Mouse (Mus musculus) hematopoietic stem cell, adult 5-6 weeks (primary cell): ENCODE measurements around the gene Bphl. TPM values are rescaled to one million over a fixed set of nuclear protein-coding genes. Genes with fewer than 3 reads are reported as not detected.

Experiments used
- ATAC-seq, 2 experiments: fragments of 125-278 bp in 1 of 2; replicated peaks in 1 of 2; 2 replicates each; pipeline ENCODE4 v1.8.0; 2016 to 2017; ENCODE audit warnings: inconsistent platforms in 2 of 2, mild to moderate bottlenecking in 2 of 2, moderate number of reproducible peaks in 2 of 2, low read depth in 1 of 2, moderate TSS enrichment in 1 of 2; ENCODE audit not compliant: low FRiP score in 2 of 2, poor library complexity in 2 of 2, severe bottlenecking in 2 of 2, insufficient read depth in 1 of 2, low TSS enrichment in 1 of 2
- total RNA-seq: library from RNA; stranded (forward); fragments of 172-1452, 232-1000 nt; gene quantifications from 2 replicates; pipeline ENCODE4 v1.2.3, GENCODE M21; 2017

Bphl gene
- total RNA-seq, 1 experiment from 2014 or later = 21.3 TPM

DNA sequence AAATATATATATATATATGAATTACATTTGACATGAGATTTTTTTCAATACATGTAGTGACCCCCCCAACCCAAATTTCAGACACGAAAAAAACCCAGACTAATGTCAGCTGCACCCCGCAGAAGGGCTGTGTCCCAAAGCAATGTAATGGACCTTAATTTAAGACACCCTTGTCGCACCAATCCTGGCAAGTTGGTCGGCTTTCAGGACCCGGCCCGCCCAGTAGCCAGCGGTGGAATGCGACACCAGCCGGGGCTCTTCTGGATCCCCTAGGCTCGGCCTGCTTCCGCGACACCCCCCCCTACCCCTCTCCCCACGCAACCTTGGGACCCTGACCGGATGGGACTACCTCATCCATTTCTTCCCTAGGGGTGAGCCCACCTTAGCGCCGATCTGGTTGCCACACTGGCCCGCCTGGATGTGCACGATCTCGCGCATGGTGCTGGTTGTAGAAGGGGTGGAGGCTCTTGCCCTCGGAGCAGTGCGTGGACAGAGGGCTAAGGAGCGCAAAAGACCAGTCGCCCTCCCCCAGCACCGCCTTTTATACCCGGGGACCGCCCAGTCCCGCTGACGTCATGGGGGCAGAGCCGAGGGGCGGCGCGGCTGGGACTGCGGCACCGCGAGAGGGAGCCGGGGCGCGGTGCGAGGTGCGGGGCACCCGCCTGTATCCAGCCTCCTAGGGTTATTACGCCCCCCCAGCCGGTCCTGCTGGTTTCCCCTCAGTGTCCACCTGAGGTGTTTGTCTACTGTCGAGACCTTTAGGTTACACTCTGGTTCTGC lies 40.3 kb downstream of the Bphl start, which contains the start of gene Tubb2a:
Gene Tubb2a (minus strand): TSS at position 516 of the 780 bp plus-strand sequence.
- ATAC-seq = peak; percentile 80 to 84

DNA sequence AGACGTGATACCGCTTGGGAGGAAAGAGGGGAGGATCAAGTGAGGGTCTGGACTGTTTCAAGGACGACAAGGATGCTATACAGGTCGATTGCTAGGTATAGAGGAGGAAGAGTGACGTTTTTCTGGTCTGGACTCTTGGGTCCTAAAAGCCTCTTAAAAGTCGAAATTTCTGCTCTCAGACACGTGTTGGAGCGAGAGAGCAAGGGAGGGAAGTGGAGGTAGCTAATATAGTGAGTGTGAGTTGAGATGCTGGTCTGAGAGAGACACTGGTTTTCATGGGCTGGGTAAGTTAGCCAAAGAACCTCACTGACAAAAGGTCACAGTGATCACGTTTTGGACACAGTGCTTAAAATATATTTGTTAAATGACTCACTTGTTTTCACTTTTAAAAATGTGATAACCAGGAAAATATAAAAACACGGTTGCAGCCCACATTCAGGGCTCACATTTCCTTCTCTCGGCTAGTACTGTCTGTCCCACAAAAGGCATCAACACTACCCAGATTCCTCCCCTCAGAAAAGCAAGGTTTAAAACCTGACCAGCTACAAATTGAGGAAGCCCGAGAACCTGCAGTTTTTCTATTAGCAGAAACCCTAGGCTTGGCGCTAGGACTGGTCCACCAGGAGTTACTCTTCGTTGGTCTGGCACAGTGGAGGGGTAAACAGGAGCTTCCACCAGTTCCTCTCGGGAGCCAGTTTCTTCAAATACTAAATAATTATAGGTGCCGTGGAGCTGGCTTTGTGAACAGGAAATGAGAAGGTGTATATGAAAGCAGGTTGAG lies 41.3 kb downstream of the Bphl start:
- no peak for ATAC-seq

DNA sequence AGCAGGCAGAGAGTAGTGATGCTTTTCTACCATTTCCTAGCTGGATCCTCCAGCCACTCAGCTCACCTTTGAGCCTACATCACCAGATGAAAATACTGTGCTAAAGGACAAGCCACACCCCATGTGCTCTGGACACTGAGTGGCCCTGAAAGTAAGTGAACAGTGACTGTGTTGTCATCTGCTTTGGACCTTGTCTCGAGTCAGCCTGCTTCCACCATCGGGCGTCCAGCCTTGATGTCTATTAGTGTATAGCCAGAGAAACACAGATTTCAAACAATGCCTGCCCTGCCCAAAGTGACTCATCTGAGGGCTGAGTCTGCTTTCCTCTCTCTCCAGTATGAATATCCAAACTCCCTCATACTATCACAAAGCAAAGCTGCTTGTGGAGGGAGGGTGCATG lies 42.4 kb downstream of the Bphl start:
- ATAC-seq = no peak

DNA sequence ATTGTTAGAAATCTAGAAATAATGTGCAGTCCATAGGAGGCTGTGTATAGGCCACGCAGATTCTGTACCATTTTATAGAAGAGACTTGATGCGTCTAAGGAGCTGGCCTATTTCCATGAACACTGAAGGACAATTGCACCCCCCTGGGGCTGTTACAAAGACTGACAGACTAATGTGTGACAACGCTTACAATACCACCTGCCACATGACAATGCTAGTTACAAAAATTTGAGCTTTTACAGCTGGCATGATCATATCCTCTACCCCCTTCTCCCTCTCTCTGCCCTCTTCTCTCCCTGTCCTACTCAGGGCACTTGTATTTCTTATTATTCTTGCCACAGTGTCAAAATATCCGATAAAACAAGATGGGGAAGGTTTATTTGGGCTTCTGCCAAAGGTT lies 44.5 kb downstream of the Bphl start:
- ATAC-seq = no peak

DNA sequence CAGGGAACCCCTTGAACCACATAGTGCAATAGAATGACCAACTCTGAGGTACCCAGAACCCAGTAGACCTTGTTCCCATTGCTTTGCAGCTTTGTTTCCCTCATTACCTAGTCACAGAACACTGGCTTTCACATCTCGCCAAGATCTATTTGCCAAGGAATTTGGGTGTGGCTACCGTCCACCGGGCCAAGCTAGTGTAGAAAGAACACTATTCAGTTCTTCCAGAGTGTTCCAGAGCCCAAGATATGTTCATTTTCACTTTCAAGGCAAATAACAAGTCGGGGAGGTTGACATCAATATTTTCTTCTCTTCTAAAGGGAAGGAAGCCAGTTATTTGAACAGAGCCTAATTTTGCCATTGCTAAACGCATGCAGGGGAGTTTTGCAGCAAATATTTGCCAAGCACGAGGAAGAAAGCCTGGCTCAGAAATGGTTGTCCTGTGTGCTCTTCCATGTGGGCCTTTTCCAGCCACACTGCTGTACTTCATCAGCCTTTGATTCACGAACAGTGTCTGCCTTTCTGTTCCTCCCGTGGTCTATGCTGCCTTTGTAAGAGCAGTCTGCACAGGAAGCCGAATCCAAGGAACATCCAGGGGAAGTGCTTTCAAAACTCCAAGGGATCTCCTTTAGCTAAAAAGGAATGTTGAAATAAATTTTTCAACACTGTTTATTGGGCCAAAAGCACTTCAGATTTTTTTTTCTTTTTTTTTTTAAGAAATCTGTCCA lies 46.8 kb downstream of the Bphl start:
- ATAC-seq = no peak

DNA sequence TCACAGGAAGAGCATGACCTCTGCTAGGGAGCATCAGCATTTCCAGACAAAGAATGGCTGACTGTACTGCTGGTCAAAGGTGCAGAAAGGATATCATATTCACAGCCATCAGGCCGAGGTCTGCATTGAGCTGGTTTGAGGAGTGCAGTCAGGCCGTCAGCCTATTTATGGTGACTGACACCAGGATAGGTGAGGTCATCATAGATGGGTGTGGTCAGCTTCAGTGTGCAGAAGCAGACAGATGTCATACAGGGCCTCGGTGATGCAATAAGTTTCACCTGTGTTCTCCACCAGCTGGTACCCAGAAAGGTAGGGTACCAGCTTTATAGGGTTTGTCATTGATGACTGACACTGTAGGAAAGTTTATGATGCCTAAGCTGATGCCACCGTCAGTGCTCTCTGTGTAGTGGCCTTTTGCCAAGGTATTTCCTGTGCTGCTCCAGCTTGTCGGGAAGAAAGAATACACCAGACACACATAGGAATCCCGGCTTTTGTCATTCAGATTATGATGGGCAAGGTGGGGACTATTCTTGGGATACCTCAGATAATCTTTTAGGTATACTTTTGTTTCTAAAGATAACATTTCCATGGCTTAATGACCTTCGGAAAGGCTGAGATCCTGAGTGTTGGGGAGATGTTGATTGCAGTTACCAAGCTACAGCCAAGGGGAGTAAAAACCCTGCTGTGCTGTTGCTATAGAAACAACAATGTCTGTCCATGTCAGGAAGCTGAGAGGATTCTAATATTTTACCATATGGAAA lies 49.8 kb downstream of the Bphl start:
- no peak for ATAC-seq

DNA sequence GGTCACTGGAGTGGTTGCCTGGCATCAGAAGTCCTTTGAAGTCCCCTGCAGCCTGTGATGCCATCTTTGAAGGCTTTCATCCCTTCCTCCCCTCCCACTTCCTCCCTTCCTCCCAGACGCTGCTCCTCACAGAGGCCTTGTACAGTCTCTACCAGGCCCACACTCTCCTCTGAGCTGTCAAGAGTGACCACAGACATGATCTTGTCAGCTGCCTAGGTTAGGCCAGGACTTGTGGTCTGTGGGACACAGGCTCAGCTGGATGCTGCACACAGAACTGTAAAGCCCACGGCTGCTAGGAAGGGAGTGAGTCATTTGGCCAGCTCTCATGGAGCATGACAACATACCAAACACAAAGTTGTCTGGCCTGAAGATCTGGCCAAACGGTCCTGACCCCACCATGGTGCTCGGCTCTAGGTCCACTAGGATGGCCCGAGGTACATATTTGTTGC lies 50.8 kb downstream of the Bphl start:
- ATAC-seq = peak in 1 of 2 experiments; percentile 33; a peak in 2 of 4 replicates

DNA sequence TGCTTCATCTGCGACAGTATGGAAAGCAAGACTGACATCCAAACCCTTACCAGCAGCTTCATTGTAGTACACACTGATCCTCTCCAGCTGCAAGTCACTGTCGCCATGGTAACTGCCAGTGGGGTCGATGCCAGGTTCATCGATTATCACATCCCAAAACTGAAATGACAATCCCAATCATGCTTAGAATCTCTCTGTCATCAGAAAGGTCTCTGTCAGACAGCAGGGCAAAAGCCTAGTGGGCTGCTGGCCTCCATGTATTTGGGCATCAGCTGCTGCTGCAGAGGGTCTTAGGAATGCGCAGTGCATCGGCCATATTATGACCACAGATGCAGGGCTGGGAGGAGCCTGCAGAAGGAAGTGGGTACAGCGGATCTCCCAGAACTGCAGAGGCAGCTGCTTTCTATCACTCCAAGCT lies 51.5 kb downstream of the Bphl start:
- ATAC-seq = peak; percentile 77 to 82

DNA sequence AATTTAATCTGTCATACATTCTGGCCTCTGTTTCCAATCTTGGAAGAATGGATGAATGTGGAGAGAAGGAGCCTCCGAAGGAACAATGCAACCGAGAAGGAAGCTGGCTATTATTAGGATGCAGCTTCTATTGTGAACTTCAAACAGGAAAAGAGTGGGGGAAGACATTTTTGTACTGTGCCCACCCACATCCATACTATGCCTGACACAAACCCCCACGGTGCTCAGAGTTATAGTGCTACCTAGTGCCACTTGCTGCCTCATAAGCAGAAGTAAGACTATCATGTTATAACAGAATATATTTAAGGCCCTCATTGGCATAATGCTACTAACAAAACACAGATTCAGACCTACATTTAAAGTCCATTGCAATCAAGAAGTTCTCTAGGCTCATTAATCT lies 52.0 kb downstream of the Bphl start:
- ATAC-seq = peak; percentile 11 to 47; a peak in 1 of 4 replicates

DNA sequence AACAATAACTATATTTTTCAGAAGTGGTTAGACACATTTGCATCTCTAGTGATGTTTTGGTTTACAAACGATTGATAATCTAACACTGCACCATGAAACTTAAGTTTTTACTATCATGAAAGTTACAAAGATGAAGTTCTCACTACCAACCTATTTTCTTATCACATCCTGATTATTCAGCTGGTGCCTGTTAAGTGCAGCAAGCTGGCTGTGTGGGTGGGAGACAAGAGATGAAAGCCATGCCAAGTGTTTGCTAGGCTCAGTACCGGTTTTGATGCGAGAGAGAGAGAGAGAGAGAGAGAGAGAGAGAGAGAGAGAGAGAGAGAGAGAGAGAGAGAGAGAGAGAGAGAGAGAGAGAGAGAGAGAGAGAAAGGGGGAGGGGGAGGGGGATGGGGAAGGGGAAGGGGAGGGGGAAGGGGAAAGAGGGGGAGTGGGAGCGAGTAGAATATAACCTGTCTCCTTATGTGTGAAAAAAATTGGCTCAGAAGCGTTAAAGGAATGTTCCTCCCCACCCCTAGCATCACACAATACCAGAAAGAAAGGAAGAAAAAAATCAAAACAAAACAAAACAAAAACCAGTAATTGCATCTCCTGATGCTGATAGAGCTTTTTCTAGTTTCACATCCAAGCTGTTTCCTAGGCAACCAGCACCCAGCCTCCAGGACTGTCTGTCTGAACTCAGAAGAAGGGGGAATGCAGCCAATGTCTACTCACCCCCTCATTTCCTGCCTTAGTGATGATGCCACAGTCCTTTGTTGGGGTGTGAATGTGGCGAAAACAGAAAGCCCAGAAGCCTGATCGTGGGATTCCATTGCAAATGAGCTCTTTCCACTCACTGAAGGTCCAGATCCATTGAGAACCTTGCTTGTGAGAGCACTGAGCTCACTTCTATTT lies 58.4 kb downstream of the Bphl start:
- no peak for ATAC-seq

DNA sequence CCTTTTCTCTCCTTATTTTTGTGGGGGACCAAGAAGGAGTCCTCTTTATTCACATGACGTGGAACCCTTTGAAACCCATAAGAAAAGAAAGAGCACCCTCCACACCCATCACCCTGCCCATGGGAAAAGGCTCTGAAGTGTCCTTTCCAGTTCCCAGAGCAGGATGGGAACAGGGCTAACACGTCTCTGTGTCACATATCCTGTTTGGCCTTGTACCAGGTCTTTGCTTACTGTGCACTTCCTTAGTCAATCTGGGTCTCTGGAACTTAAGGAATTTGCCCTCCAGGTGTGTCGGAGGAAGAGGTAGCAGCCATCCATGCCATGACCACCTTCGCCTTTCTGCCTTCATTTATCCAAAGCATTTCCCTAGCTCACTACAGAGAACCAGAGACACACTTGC lies 59.1 kb downstream of the Bphl start:
- no peak for ATAC-seq

DNA sequence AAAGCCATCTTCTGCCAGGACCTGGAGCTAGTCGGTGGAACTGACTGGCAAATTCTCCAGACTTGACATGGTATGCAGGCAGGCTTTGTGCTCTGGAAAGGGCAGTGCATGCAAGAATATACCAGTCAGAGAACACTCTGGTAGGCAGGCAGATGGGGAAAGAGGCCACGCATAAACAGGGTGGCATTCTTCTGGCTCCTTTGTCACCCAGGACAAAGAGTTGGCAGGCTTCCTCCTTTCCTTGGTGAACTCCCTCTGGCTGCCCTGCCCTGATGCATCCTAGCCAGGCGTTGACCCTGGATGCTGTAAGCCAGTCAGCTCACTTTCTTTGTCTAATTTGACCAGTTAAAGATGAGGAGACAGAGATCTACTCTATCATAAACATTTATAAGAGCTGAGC lies 59.7 kb downstream of the Bphl start:
- ATAC-seq = no peak

DNA sequence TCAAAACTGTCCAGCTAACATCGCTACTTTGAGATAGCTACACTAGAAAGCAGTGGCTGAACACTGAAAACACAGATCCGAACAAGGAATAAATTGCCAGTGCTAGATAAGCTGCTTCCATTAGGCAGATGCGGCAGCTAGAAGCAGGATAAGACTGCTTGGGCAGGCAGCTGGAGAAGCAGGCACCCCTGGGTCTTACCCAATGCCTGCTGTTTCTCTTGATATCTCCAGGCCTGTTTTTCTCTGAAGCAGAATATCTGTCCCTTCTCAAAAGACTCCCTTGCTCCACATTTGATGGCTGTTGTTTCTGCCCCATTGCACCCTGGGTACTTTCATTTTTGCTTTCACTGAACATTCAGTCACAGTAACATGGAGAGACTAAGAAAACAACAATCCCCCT lies 63.3 kb downstream of the Bphl start:
- ATAC-seq = peak in 1 of 2 experiments; percentile 48; a peak in 1 of 4 replicates

DNA sequence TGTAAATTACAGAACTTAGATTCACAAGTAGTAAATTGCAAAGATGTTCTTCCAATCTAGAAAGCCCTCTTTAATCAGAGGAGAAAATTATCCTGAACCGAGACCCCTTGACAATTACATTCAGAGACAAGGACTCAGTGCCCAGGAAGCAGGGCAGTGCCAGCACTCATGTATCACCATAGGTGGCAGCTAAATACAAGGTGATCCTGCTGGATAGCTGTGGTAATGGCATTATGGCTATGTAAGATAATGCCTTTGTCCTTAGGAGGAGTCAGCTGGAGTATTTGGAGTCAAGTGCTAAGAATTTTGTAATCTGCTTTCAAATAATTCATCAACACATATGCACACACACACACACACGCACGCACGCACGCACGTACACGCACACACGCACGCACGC lies 63.9 kb downstream of the Bphl start:
- ATAC-seq = no peak

DNA sequence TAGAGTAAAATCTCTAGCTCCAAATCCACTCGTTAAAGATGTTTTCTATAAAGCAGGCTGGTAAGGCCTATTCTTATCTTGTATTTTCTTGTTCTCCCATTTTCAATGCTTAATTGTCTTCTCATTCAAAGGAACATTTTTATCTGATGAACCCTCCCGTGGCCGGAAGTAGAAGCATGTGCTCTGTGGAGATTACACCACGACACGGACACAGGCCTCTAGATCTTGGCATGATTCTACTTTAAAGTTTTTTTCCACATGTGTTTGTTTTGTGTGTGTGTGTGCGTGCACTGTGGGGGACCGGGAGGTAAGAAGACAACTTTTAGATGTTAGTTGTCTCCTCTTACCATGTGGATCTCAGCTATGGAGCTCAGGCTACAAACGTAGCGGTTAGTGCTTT lies 64.5 kb downstream of the Bphl start:
- peak; percentile 32 to 53; a peak in 3 of 4 replicates for ATAC-seq

DNA sequence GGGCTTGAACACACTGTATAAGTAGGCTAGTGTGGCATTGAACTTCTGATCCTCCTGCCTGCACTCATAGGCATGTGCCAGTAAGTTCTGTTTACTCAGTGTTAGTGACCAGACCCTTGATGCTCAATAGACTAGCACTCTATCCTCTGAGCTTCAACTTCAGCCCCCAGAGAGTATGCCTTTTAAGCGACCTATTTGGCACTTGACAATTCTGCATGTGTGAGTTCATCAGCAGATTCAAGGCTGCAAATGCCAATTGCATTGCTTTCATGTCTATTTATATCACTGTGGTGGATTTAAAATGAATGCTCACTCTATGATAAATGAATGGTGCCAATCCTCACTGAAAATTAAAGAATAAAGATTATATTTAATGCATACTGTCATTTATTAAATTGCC lies 68.0 kb downstream of the Bphl start:
- no peak for ATAC-seq
